Mouse (Mus musculus): Measurements from ENCODE around the gene Prm3. TPM values are rescaled to one million over a fixed set of nuclear protein-coding genes. Genes with fewer than 3 reads are reported as not detected.
"Not testable (repeated sequence)": the region's sequence is repeated elsewhere in the genome, so short reads cannot be mapped to it uniquely, and the experiment has no call there.

The Prm3 gene
- polyA plus RNA-seq, 1 experiment from 2014 or later, result not detected

DNA sequence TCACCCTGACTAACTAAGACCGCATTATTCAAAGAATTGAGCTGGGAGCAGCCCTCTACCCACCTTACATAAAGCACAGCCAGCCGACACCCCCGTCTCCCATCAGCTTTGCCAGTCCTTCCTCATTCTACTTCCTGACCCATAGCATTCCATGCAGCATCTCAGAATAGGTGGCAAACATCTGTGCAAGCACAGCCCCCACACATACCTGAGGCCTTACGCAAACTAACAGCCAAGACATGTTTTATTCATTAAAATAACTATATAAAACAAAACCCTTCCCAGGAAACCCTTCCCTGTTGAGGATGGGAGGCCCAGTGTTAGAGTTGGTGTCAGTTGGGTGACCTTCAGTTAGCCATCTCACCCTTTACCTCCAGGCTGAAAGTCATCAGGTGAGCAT, 35.1 kb upstream of the Prm3 start:
- no peak overlapping the region for H3K9ac ChIP-seq
- no peaks in the 10 kb centered on the region for H3K27me3 ChIP-seq
- no peak for ATAC-seq (ENCODE audit: insufficient number of reproducible peaks, insufficient read depth, low FRiP score, low TSS enrichment, low read depth)
- no peaks in the 10 kb centered on the region for H3K36me3 ChIP-seq
- no peak overlapping the region for H3K4me2 ChIP-seq
- no peak overlapping the region for H3K27ac ChIP-seq
- peaks cover 10% of the 10 kb centered on the region; the same call in 1 of the 2 replicates for H3K4me1 ChIP-seq
- no peak overlapping the region for H3K4me3 ChIP-seq
- no peaks in the 10 kb centered on the region for H3K9me3 ChIP-seq
- WGBS, result 72% methylated on average over 4 of the region's 4 CpGs

DNA sequence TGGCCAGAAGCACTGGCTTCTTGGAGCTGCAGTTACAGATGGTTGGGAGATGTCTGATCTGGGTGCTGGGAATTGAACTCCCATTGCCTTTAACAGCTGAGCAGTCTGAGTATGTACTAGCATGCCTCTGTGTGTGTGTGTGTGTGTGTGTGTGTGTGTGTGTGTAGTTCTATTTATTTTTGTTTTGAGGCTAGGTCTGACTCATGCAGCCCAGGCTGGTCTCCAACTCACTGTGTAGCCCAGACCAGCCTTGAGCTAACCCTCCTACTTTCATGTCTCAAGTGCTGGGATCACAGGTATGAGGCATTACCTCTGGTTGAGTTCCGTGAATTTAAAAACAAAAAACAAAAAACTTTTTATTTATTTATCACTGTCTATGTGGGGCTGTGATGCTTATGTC, 33.8 kb upstream of the Prm3 start:
- no peaks in the 10 kb centered on the region for H3K9me3 ChIP-seq
- H3K4me1 ChIP-seq, result peaks cover 10% of the 10 kb centered on the region; the same call in 1 of the 2 replicates
- H3K4me2 ChIP-seq, result no peak overlapping the region
- WGBS, result 89% methylated on average over 1 of the region's 1 CpGs
- no peak overlapping the region for H3K4me3 ChIP-seq
- ATAC-seq (ENCODE audit: insufficient number of reproducible peaks, insufficient read depth, low FRiP score, low TSS enrichment, low read depth), result no peak
- H3K36me3 ChIP-seq, result no peaks in the 10 kb centered on the region
- no peaks in the 10 kb centered on the region for H3K27me3 ChIP-seq
- no peak overlapping the region for H3K27ac ChIP-seq
- H3K9ac ChIP-seq, result no peak overlapping the region

DNA sequence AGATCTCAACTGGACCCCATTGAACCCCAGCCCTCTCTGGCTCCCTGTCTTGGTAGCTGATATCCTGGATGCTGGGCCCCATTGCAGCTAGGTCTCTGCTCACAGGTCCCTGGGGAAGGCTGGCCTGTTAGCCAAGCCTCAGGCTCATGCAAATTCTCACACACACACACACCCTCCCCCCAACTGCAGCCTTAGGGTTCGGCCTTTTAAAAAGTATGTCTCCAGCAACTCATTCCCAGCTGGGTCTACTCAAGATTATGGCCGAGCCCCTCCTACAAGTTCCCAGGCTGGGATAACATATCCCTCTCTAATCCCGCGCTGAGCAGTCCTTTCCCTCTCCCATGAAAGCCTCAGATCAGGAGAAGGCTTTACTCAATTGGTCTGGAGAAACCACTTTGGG, 30.7 kb upstream of the Prm3 start:
- no peak overlapping the region for H3K4me3 ChIP-seq
- H3K9ac ChIP-seq, result no peak overlapping the region
- no peak overlapping the region for H3K27ac ChIP-seq
- H3K4me2 ChIP-seq, result no peak overlapping the region
- no peaks in the 10 kb centered on the region for H3K27me3 ChIP-seq
- H3K4me1 ChIP-seq, result peaks cover 10% of the 10 kb centered on the region; the same call in 1 of the 2 replicates
- no peaks in the 10 kb centered on the region for H3K36me3 ChIP-seq
- 38% methylated on average over 4 of the region's 4 CpGs for WGBS
- ATAC-seq (ENCODE audit: insufficient number of reproducible peaks, insufficient read depth, low FRiP score, low TSS enrichment, low read depth), result no peak
- H3K9me3 ChIP-seq, result no peaks in the 10 kb centered on the region

DNA sequence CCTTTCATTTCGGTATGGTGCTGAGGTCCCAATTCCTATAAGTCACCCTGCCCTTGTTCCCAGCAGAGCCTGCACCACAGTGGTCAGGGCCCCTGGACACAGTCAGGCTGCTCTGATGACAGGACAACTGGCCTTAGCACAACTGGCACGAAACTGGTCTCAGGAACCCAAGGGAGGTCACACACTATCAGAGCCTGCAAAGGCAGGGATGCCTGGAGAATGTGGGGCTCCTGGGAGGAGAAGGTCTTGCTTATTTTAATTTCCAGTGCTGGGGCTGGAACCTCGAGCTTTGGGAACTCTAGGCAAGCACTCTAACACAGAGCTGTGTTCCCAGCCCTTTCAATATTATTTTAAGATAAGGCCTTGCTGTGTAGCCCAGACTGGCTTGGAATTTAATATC, 29.3 kb upstream of the Prm3 start:
- no peaks in the 10 kb centered on the region for H3K36me3 ChIP-seq
- no peak overlapping the region for H3K9ac ChIP-seq
- H3K27me3 ChIP-seq, result no peaks in the 10 kb centered on the region
- no peak for ATAC-seq (ENCODE audit: insufficient number of reproducible peaks, insufficient read depth, low FRiP score, low TSS enrichment, low read depth)
- H3K4me2 ChIP-seq, result no peak overlapping the region
- H3K4me3 ChIP-seq, result no peak overlapping the region
- H3K27ac ChIP-seq, result no peak overlapping the region
- no peaks in the 10 kb centered on the region for H3K9me3 ChIP-seq
- 71% methylated on average over 3 of the region's 3 CpGs for WGBS
- peaks cover 5% of the 10 kb centered on the region; the same call in 1 of the 2 replicates for H3K4me1 ChIP-seq

DNA sequence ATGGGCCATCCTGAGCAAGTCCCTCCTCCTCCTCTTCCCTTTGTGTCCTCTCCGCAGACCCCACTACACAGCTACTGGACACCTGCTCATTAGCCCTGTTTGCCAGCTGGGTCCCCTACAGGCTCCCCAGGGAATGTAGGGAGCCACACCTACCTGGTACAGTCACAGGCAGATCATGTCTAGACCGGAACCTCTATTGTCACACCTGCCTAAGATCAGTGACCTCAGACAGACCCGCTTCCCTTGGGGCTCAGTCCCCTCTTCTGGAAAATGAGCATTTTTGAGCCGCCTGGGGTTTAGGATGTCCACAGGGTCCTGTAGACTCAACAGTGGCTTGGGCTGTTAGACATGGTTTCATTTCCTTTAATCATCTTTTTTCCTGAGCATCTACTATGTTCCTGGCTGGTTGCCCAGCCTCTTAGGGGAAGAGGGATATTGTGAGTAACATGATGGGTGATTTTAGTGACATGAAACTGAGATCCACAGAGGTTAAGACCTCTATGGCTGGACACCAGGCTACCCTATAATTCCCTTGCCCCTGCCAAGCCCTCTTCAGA, 27.9 kb upstream of the Prm3 start:
- ATAC-seq (ENCODE audit: insufficient number of reproducible peaks, insufficient read depth, low FRiP score, low TSS enrichment, low read depth), result no peak
- H3K4me3 ChIP-seq, result no peak overlapping the region
- WGBS, result 87% methylated on average over 4 of the region's 4 CpGs
- H3K27ac ChIP-seq, result no peak overlapping the region
- H3K9ac ChIP-seq, result no peak overlapping the region
- no peaks in the 10 kb centered on the region for H3K27me3 ChIP-seq
- H3K4me2 ChIP-seq, result no peak overlapping the region
- H3K9me3 ChIP-seq, result no peaks in the 10 kb centered on the region
- H3K36me3 ChIP-seq, result no peaks in the 10 kb centered on the region
- peaks cover 11% of the 10 kb centered on the region; the same call in 1 of the 2 replicates for H3K4me1 ChIP-seq

DNA sequence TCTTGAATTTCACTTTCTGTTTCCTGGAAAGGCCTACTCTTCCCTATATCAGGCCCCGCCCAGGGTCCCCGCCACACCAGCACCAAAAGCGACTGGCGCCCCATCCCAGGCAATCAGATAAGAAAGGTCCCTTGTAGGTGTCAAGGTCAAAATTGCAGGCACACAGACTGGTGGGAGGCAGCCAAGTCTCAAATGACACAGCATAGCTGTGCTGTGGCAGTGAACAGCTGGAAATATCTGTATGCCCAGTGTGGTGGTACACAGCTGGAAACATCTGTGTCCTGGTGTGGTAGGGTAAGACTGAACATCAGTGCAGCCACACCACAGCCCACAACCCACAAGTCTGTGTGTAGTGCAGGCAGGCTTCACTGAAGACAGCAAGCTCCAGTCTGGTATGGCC, 24.1 kb upstream of the Prm3 start:
- Histone ChIP-seq H3K4me3 (no peak overlapping the region), H3K4me2 (no peak overlapping the region), H3K4me1 (0 out of 2 replicates have a peak, but pooled peaks cover 6% of the 10 kb centered on the region), H3K27ac (no peak overlapping the region), H3K9ac (no peak overlapping the region), H3K36me3 (no peaks in the 10 kb centered on the region), H3K27me3 (no peaks in the 10 kb centered on the region), H3K9me3 (no peaks in the 10 kb centered on the region)
- no peak for ATAC-seq (ENCODE audit: insufficient number of reproducible peaks, insufficient read depth, low FRiP score, low TSS enrichment, low read depth)
- 87% methylated on average over 4 of the region's 4 CpGs for WGBS

DNA sequence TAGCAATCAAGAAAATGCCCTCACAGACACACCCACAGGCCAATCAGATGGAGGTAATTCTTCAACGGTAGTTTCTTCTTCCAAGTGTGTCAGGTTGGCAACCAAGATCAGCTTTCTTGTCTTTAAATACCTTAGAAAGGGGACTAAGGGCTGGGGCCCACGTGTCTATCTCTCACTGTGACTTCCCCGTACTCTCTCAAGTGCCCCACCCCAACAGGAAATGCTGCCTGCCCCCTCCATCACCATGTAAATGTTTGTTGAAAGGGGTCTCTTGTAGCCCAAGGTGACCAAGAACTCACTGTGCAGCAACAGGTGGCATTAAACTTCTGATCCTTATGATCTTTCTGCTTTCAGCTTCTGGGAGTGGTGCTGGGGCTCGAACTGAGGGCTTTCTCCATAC, 23.0 kb upstream of the Prm3 start:
- no peak overlapping the region for H3K4me3 ChIP-seq
- ATAC-seq (ENCODE audit: insufficient number of reproducible peaks, insufficient read depth, low FRiP score, low TSS enrichment, low read depth), result no peak
- WGBS, result 77% methylated on average over 4 of the region's 4 CpGs
- H3K9me3 ChIP-seq, result no peaks in the 10 kb centered on the region
- no peaks in the 10 kb centered on the region for H3K36me3 ChIP-seq
- H3K27me3 ChIP-seq, result no peaks in the 10 kb centered on the region
- 0 out of 2 replicates have a peak, but pooled peaks cover 6% of the 10 kb centered on the region for H3K4me1 ChIP-seq
- H3K4me2 ChIP-seq, result no peak overlapping the region
- no peak overlapping the region for H3K9ac ChIP-seq
- H3K27ac ChIP-seq, result no peak overlapping the region

DNA sequence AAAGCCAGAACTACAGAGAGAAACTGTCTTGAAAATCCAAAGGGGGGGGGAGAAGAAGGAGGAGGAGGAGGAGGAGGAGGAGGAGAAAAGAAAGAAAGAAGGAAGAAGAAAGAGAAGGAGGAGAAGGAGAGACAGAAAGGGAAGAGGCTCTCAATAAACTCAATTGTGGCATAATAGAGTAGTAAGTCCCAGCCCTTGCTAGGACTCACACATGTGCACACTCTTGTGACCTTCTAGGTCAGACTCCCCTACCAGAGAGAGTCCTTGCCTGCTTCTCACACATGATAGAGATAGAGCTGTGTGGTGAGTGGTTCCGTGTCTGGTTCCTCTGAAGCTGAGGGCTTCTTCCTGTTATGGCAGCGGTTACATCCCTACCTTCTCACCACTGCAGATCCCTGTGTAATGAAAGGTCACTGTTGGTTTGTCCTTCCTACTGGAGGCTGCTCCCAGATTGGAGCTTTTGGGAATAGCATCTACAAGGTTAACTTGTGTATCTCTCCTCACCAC, 22.2 kb upstream of the Prm3 start, which contains the start of gene Gm11172:
Gm11172 (plus strand) TSS at position 51 of the 507 bp plus-strand sequence.
- Histone ChIP-seq H3K9me3 (no peaks in the 10 kb centered on the region), H3K9ac (no peak within 1 kb of the TSS)

DNA sequence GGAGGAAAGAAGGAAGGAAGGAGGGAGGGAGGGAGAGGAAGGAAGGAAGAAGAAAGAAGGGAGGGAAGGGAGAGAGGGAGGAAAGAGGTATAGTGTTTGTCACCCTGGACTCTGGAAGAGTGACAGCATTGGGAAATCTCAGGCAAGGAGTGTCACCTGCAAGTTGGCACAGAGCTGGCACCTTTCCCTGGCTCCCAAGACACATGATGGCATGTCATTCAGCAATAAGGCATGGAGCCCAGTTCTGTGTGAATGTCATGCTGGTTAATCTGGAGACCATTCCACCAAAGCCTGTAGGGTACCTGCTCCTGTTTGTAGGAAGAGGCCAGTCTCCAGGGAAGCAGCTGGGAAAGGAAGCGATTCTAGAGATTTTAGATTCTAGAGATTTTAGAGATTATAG, 19.7 kb upstream of the Prm3 start:
- no peaks in the 10 kb centered on the region for H3K9me3 ChIP-seq
- no peaks in the 10 kb centered on the region for H3K27me3 ChIP-seq
- no peaks in the 10 kb centered on the region for H3K36me3 ChIP-seq
- H3K9ac ChIP-seq, result no peak overlapping the region
- no peak for ATAC-seq (ENCODE audit: insufficient number of reproducible peaks, insufficient read depth, low FRiP score, low TSS enrichment, low read depth)
- no peak overlapping the region for H3K27ac ChIP-seq
- no peak overlapping the region for H3K4me2 ChIP-seq
- H3K4me1 ChIP-seq, result peaks cover 9% of the 10 kb centered on the region; the same call in 1 of the 2 replicates
- 85% methylated on average over 1 of the region's 1 CpGs for WGBS
- H3K4me3 ChIP-seq, result no peak overlapping the region

More for the DNA sequence above, 22.2 kb upstream of the Prm3 start, which contains the start of gene Gm11172:
- Histone ChIP-seq H3K27me3 (no peaks in the 10 kb centered on the region), H3K4me3 (no peak within 1 kb of the TSS), H3K27ac (no peak within 1 kb of the TSS), H3K4me2 (no peak within 1 kb of the TSS), H3K4me1 (0 out of 2 replicates have a peak, but pooled peaks cover 6% of the 10 kb centered on the region), H3K36me3 (no peaks in the 10 kb centered on the region)
- 92% methylated on average over 2 of the region's 2 CpGs for WGBS
- no peak for ATAC-seq (ENCODE audit: insufficient number of reproducible peaks, insufficient read depth, low FRiP score, low TSS enrichment, low read depth)

DNA sequence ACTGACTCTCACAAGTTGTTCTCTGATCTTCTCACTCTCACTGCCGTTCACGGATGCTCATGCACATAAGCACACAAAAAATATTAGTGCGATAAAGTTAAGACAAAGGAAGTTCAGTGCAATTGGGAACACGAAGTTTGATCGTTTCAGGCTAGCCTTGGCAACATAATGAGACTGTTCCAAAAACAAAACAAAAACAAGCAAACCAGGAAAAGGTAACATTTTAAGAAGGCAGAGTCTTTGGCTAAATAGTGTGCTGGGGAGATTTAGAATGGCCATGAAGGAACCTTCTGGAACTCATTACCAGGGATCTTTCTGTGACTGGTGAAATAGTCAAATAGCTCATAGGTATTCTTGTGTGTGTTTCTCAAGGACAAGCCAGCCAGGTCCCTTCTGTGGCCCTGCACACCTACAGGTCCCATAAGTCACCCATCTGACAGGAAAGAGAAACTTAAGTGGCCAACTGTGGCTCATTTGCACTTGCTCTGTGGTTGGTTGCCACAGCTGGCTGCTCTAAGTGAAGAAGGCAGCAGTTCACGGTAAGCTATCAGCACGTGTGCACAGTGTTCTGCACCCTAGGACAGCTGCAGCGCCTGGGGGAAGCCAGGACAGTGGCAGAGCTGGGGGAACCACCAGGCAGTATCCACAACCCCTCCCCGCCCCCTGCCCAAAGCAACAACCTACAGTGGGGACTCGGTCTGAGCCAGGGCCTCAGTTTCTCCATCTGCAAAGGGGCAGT, 15.2 kb upstream of the Prm3 start, which contains the start of gene Prm1:
Prm1 (minus strand) TSS at position 51 of the 739 bp plus-strand sequence.
- Histone ChIP-seq H3K4me3 (no peak within 1 kb of the TSS), H3K9me3 (no peaks in the 10 kb centered on the region), H3K4me2 (no peak within 1 kb of the TSS), H3K27ac (no peak within 1 kb of the TSS), H3K4me1 (peaks cover 3% of the 10 kb centered on the region; the same call in 1 of the 2 replicates), H3K36me3 (no peaks in the 10 kb centered on the region), H3K9ac (no peak within 1 kb of the TSS), H3K27me3 (no peaks in the 10 kb centered on the region)
- 70% methylated on average over 10 of the region's 10 CpGs for WGBS
- ATAC-seq (ENCODE audit: insufficient number of reproducible peaks, insufficient read depth, low FRiP score, low TSS enrichment, low read depth), result no peak

DNA sequence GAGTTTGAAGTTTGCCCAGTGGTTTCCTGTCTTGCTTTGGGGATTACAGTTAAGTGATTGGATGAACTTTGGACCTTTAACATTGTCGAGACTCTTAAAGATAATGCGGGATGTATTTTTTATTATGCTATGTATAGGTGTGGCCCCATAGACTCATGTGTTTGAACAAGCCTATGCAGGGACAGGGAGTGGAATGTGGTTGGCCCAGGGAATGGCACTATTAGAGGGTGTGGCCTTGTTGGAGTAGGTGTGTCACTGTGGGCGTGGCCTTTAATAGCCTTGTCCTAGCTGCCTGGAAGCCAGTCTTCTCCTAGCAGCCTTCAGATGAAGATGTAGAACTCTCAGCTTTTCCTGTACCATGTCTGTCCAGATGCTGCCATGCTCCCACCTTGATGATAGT, 11.7 kb upstream of the Prm3 start:
- not testable (repeated sequence) for H3K36me3 ChIP-seq, H3K9me3 ChIP-seq, H3K4me1 ChIP-seq, H3K4me2 ChIP-seq, H3K27ac ChIP-seq, H3K9ac ChIP-seq, H3K4me3 ChIP-seq, H3K27me3 ChIP-seq
- 84% methylated on average over 3 of the region's 3 CpGs for WGBS
- ATAC-seq (ENCODE audit: insufficient number of reproducible peaks, insufficient read depth, low FRiP score, low TSS enrichment, low read depth), result 0 out of 2 replicates have a peak, but pooled peaks have one; percentile 48

DNA sequence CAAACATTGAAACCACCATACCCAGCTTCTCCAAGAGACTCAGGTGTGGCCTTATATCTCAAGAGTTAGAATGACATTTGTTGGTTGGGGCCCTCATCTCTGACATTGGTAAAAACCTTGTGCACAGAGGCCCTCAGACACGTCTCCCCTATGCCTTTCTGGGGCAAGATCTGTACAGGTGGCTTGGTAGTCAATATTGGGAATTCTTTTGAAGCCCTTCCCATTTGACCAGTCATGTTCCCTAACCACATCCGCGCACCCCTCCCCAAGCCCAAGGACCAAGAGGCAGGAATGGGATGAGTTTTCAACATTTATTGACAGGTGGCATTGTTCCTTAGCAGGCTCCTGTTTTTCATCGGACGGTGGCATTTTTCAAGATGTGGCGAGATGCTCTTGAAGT, 5.3 kb upstream of the Prm3 start, which contains the start of gene Prm2:
Prm2 (minus strand) TSS at position 101 of the 400 bp plus-strand sequence.
- Histone ChIP-seq H3K27me3 (peaks cover 28% of the 10 kb centered on the region), H3K4me1 (no peaks in the 10 kb centered on the region), H3K36me3 (no peaks in the 10 kb centered on the region), H3K9me3 (no peaks in the 10 kb centered on the region), H3K4me2 (no peak within 1 kb of the TSS), H3K4me3 (no peak within 1 kb of the TSS), H3K9ac (no peak within 1 kb of the TSS), H3K27ac (no peak within 1 kb of the TSS)
- no peak for ATAC-seq (ENCODE audit: insufficient number of reproducible peaks, insufficient read depth, low FRiP score, low TSS enrichment, low read depth)
- WGBS, result 76% methylated on average over 6 of the region's 6 CpGs
